Mouse (Mus musculus): ENCODE measurements at regions not wholly inside any gene's neighbourhood (a gene's known extent, or its start where the extent isn't known, plus 50 kb on each side); places are given as distances from the start of the nearest gene placed in this dataset.

DNA sequence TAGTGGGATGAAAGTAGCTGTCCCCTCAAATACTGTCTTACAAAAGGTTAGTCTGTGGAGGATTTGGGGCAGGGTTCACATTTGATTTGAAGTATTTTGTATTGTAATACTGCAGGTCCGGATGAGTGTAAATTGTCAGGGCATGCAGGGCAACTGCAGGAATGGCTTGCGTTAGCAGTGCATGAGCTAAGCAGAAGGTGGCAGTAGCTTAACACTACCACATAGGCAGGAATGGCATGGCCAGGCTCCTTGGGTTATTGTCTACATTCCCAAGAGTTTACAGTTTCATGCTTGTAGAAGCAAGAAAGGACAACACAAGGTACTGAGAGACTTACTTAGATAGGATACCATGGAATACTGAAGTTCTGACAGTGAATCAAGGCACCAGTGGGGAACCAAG lies 611.3 kb downstream of the Hdgfl1 start:
- TF ChIP-seq CTCF (conservative IDR thresholded peaks at IDR 0.05; ENCODE audit: low read length) (no peak), NANOG (IDR thresholded peaks at IDR 0.05; ENCODE audit: borderline replicate concordance, low read length) (no peak), POU5F1 (IDR thresholded peaks at IDR 0.05; ENCODE audit: borderline replicate concordance, low read length) (no peak)
